Mouse (Mus musculus) intestine, postnatal 0 days (tissue): Measurements from ENCODE around the gene Enah. TPM values are rescaled to one million over a fixed set of nuclear protein-coding genes. Genes with fewer than 3 reads are reported as not detected.

Source experiments
- ATAC-seq: fragments of 200-750 bp; cut with Nextera tagmentation; 2 replicates; pipeline ENCODE4 v1.8.0; 2017; ENCODE audit warnings: mild to moderate bottlenecking, moderate TSS enrichment, moderate library complexity
- H3K27ac ChIP-seq: fragments of 300-500 bp; sonication (generic); 2 replicates; pipeline ENCODE4 v1.5.1; 2014; ENCODE audit warnings: mild to moderate bottlenecking, low read depth, low read length, moderate library complexity
- H3K27me3 ChIP-seq: fragments of 300-500 bp; sonication (generic); replicated peaks from 2 replicates; pipeline ENCODE4 v1.6.1; 2014; ENCODE audit warnings: low read length, mixed read lengths; ENCODE audit not compliant: control insufficient read depth, insufficient read depth
- H3K36me3 ChIP-seq: fragments of 300-500 bp; sonication (generic); 2 replicates; pipeline ENCODE4 v1.6.1; 2014; ENCODE audit warnings: mild to moderate bottlenecking, moderate library complexity; ENCODE audit not compliant: control insufficient read depth, insufficient read depth
- H3K4me1 ChIP-seq: fragments of 300-500 bp; sonication (generic); replicated peaks from 2 replicates; pipeline ENCODE4 v1.6.1; 2014; ENCODE audit warnings: antibody characterized with exemption, low read length, mixed read lengths; ENCODE audit not compliant: control insufficient read depth, insufficient read depth
- H3K4me2 ChIP-seq: fragments of 300-500 bp; sonication (generic); replicated peaks from 2 replicates; pipeline ENCODE4 v1.6.1; 2014; ENCODE audit warnings: low read depth, mild to moderate bottlenecking, moderate library complexity
- H3K4me3 ChIP-seq: fragments of 300-500 bp; sonication (generic); 2 replicates; pipeline ENCODE4 v1.5.1; 2014; ENCODE audit warnings: low read depth, low read length
- H3K9ac ChIP-seq: fragments of 300-500 bp; sonication (generic); 2 replicates; pipeline ENCODE4 v1.6.1; 2014; ENCODE audit warnings: mild to moderate bottlenecking, low read depth, low read length
- H3K9me3 ChIP-seq: fragments of 300-500 bp; sonication (generic); 2 replicates; pipeline ENCODE4 v1.6.1; 2016; ENCODE audit warnings: mixed run types; ENCODE audit not compliant: control insufficient read depth
- CTCF ChIP-seq: sonication (generic); IDR thresholded peaks from 2 replicates; pipeline ENCODE4 v1.5.1; 2016; ENCODE audit warnings: low read depth, mild to moderate bottlenecking, control low read depth, antibody characterized with exemption, moderate library complexity
- WGBS: fragments of 180-500 bp; shearing (Covaris S2); extraction: QIAGEN DNeasy Blood & Tissue Kit; methylation state at CpG from one replicate; pipeline ENCODE4 v1.1.7; 2014; 5-methylcytosine and 5-hydroxymethylcytosine counted together
- polyA plus RNA-seq: library from polyadenylated mRNA; unstranded; fragments of >200 nt; fragmentation: Nextera tagmentation; extraction: Ambion mirVana; gene quantifications from 2 replicates; pipeline ENCODE4 v1.2.1, GENCODE M21; 2015

The Enah gene
- polyA plus RNA-seq, 1 experiment from 2014 or later, result 4.9 TPM

- no peaks in the 10 kb centered on the region for H3K4me1 ChIP-seq
- no peaks in the 10 kb centered on the region for H3K27me3 ChIP-seq
- H3K27ac ChIP-seq, result no peak overlapping the region
- no peak overlapping the region for H3K4me3 ChIP-seq
- no peaks in the 10 kb centered on the region for H3K9me3 ChIP-seq
- no peaks in the 10 kb centered on the region for H3K36me3 ChIP-seq
- ATAC-seq, result no peak
- TF ChIP-seq CTCF, result no peak
- no peak overlapping the region for H3K4me2 ChIP-seq
- no peak overlapping the region for H3K9ac ChIP-seq
- 95% methylated on average over 2 of the region's 2 CpGs for WGBS
Observed at GRCm38 (mm10) chr1:181957736-181958135, 62.1 kb downstream of the Enah start.

GRCm38 (mm10) chr1:181953547-181953946 lies 66.2 kb downstream of the Enah start:
- H3K9ac ChIP-seq, result no peak overlapping the region
- ATAC-seq, result no peak
- no peak for TF ChIP-seq CTCF
- H3K9me3 ChIP-seq, result no peaks in the 10 kb centered on the region
- no peaks in the 10 kb centered on the region for H3K4me1 ChIP-seq
- H3K27me3 ChIP-seq, result no peaks in the 10 kb centered on the region
- no peak overlapping the region for H3K4me2 ChIP-seq
- no peak overlapping the region for H3K4me3 ChIP-seq
- no peak overlapping the region for H3K27ac ChIP-seq
- no peaks in the 10 kb centered on the region for H3K36me3 ChIP-seq

GRCm38 (mm10) chr1:181951266-181951665 lies 68.5 kb downstream of the Enah start:
- Histone ChIP-seq H3K4me1 (no peaks in the 10 kb centered on the region), H3K9ac (no peak overlapping the region), H3K27ac (no peak overlapping the region), H3K9me3 (no peaks in the 10 kb centered on the region), H3K4me2 (no peak overlapping the region), H3K36me3 (no peaks in the 10 kb centered on the region), H3K4me3 (no peak overlapping the region), H3K27me3 (no peaks in the 10 kb centered on the region)
- TF ChIP-seq CTCF, result no peak
- 71% methylated on average over 5 of the region's 5 CpGs for WGBS
- no peak for ATAC-seq

GRCm38 (mm10) chr1:181950721-181951120 lies 69.1 kb downstream of the Enah start:
- no peak overlapping the region for H3K4me3 ChIP-seq
- no peaks in the 10 kb centered on the region for H3K9me3 ChIP-seq
- no peak overlapping the region for H3K9ac ChIP-seq
- WGBS, result 94% methylated on average over 9 of the region's 9 CpGs
- H3K4me2 ChIP-seq, result no peak overlapping the region
- no peak for TF ChIP-seq CTCF
- ATAC-seq, result no peak
- no peak overlapping the region for H3K27ac ChIP-seq
- H3K36me3 ChIP-seq, result no peaks in the 10 kb centered on the region
- H3K27me3 ChIP-seq, result no peaks in the 10 kb centered on the region
- no peaks in the 10 kb centered on the region for H3K4me1 ChIP-seq

- Histone ChIP-seq H3K27ac (no peak overlapping the region), H3K4me1 (no peaks in the 10 kb centered on the region), H3K9me3 (no peaks in the 10 kb centered on the region), H3K4me2 (no peak overlapping the region), H3K36me3 (no peaks in the 10 kb centered on the region), H3K4me3 (no peak overlapping the region), H3K9ac (no peak overlapping the region), H3K27me3 (no peaks in the 10 kb centered on the region)
- 95% methylated on average over 3 of the region's 3 CpGs for WGBS
- ATAC-seq, result no peak
- no peak for TF ChIP-seq CTCF
Observed at GRCm38 (mm10) chr1:181948191-181948590, 71.6 kb downstream of the Enah start.

- H3K36me3 ChIP-seq, result no peaks in the 10 kb centered on the region
- 12% methylated on average over 2 of the region's 2 CpGs for WGBS
- no peak overlapping the region for H3K4me2 ChIP-seq
- H3K9me3 ChIP-seq, result no peaks in the 10 kb centered on the region
- no peaks in the 10 kb centered on the region for H3K27me3 ChIP-seq
- no peak overlapping the region for H3K4me3 ChIP-seq
- TF ChIP-seq CTCF, result no peak
- H3K9ac ChIP-seq, result no peak overlapping the region
- no peaks in the 10 kb centered on the region for H3K4me1 ChIP-seq
- no peak for ATAC-seq
- H3K27ac ChIP-seq, result no peak overlapping the region
Observed at GRCm38 (mm10) chr1:181937064-181937463, 82.7 kb downstream of the Enah start.

GRCm38 (mm10) chr1:181928388-181928787 lies 91.4 kb downstream of the Enah start:
- Histone ChIP-seq H3K4me2 (no peak overlapping the region), H3K9ac (no peak overlapping the region), H3K9me3 (no peaks in the 10 kb centered on the region), H3K4me3 (no peak overlapping the region), H3K27ac (no peak overlapping the region), H3K36me3 (no peaks in the 10 kb centered on the region), H3K27me3 (no peaks in the 10 kb centered on the region), H3K4me1 (no peaks in the 10 kb centered on the region)
- ATAC-seq, result no peak
- 65% methylated on average over 5 of the region's 5 CpGs for WGBS
- TF ChIP-seq CTCF, result no peak
